Mouse (Mus musculus) gastrocnemius, postnatal 10 days (tissue): ENCODE data around the gene Tekt5. TPM values are rescaled to one million over a fixed set of nuclear protein-coding genes. Genes with fewer than 3 reads are reported as not detected.

Experiments
- DNase-seq: peaks from one replicate; pipeline ENCODE4 v3.0.0; 2021; ENCODE audit warnings: mixed read lengths
- long read RNA-seq, 2 experiments: library from polyadenylated mRNA; stranded (forward); transcript quantifications; one replicate each; pipeline ENCODE4 v2.0.0; 2021
- total RNA-seq, 2 experiments: library from RNA; stranded (reverse); gene quantifications; 2 replicates each; pipeline ENCODE4 v1.2.3; 2021

Gene Tekt5
- under 1 TPM; 0.23 to 0.31 TPM for total RNA-seq
- long read RNA-seq, experiment 1, result 0 reads
- long read RNA-seq, experiment 2, result 0 reads

GRCm38 (mm10) chr16:10394699-10395540 lies at the start of gene Tekt5:
TSS of gene Tekt5 (minus strand) at chr16:10395490.
- DNase-seq, result peak; percentile 54

GRCm38 (mm10) chr16:10443723-10444122 lies 48.4 kb upstream of the Tekt5 start:
- no peak for DNase-seq

- no peak for DNase-seq
Measured at GRCm38 (mm10) chr16:10441761-10442160, 46.5 kb upstream of the Tekt5 start.

GRCm38 (mm10) chr16:10441328-10441727 lies 46.0 kb upstream of the Tekt5 start:
- no peak for DNase-seq

DNA sequence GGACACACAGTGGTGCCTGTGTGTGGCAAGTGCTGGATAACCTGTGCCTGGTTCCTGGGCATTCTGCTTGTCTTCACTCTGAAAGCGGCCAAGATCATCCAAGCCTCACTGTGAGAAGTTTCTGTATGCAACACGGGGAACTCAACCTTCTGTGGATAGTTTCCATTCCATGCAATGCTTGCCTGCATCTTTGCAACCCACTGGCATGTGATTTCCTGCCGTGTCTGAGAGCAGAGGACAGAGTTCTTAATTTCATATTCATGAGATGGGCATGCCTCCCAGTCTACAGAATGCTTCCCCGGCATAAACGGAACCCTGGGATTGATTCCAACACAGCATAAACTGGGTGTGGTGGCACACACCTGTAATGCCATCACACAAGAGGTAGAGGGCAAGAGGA lies 42.8 kb upstream of the Tekt5 start:
- DNase-seq, result no peak

- no peak for DNase-seq
Measured at GRCm38 (mm10) chr16:10436166-10436565, 40.9 kb upstream of the Tekt5 start.

DNA sequence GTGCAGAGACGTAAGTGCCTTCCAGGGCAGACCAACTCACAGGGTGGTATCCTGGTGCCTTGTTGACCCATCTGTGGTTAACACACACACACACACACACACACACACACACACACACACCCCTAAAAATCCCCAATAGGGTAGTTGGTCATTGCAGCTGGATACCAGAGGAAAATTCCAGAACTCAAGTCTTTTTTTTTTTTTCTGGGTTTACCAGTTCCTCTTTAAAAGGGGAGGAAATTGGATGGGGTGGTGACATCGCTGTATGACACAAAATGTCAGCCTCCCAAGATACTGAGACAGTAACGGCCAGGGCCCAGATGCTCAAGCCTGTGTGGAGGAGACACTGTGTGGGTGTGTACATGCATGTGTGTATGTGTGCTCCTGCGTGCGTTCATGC lies 38.1 kb upstream of the Tekt5 start:
- DNase-seq, result no peak

DNA sequence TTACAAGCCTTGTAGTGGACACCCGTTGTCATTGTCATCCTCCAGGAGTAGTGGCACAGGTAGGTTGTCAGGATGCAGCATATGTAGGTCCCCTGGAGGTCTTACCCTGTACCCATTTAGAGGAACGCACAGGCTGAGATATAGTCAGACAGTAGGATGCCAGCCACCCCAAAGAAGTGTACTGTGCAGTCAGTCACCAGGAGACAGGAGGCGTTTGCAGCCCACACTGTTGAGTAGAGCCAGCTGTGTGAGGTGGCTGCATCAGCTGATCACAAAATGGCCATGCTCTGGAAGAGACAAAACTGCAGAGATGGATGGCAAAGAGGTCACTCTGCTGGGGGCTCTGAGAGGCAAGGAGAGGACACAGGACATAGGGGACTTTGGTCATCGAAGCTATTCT lies 37.1 kb upstream of the Tekt5 start:
- no peak for DNase-seq

- DNase-seq, result no peak
Measured at GRCm38 (mm10) chr16:10431911-10432310, 36.6 kb upstream of the Tekt5 start.

DNA sequence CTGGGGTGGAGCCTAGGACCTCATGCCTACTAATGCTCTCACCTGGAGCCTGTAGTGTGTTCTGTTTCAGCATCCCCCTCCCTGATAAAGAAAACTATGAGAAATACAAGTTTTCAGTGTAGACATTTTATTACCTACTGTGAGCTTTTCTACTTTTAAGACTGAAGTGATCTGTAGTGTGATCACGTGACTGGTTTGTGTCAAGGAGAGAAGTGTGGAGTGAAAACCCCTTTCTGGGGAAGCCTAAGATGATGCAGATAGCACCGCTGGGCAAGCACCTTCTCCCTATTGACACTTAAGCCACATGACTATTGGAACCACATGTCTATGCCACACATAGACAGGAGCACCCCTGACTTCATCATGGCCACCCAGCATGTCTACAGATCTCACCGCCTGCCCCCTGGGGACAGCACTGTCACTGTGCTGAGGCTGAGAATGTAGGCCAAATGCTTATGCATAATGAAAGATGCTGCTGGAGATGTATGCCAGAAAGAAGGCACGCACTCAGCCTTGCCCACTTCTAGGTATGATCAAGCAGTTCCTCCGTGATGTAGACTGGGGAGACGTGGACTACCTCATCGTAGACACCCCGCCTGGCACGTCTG lies 25.3 kb upstream of the Tekt5 start:
- no peak for DNase-seq

DNA sequence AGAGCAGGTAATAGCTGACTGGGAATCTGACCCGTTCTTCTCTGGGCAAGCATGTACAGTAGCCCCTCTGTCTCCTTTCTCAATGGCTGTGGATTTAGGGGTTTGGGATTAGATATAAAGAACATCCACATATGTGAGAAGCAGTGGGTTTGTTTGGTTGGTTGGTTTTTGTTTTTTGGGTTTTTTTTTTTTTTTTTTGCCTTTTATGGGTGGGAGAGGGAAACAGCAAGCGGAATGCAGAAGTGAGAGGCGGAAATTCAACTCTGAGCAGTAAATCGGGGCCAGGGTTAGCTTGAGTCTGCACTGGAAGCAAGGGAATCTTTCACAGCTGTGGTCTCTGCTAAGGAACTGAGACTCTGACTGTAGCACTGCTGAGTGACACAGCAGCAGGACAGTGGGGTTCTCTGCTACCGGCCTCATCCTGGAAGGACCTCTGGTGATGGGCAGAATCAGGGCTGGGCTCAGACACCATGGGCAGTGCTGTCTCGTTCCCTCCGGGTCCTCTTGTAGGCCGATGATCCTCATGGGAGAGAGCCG lies 22.5 kb upstream of the Tekt5 start:
- DNase-seq, result no peak

DNA sequence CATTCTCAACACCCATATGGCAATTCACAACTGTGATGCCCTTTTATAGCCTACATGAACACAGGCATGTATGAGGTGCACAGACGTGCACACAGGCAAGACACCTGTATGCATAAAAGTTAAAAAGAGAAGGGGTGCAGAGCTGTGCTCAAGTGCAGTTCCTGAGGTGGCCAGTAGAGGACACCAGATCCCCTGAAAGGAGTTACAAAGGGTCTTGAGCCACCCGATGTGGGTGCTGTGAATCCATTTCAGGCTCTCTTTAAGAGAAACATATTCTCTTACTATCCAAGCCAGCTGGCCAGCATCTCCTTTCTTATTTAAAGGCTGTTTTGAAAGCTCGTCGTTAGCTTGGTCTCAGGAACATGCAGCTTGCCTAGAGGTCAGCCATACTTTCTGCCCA lies 21.6 kb upstream of the Tekt5 start:
- DNase-seq, result no peak

- DNase-seq, result peak; percentile 20
Measured at GRCm38 (mm10) chr16:10415976-10416375, 20.7 kb upstream of the Tekt5 start.

- DNase-seq, result peak; percentile 91
Measured at GRCm38 (mm10) chr16:10411764-10412746, 16.8 kb upstream of the Tekt5 start, which contains the start of gene Nubp1. TSS of gene Nubp1 (plus strand) at chr16:10411948.

GRCm38 (mm10) chr16:10399160-10399559 lies 3.9 kb upstream of the Tekt5 start:
- DNase-seq, result peak; percentile 87

GRCm38 (mm10) chr16:10398755-10399154 lies 3.5 kb upstream of the Tekt5 start:
- DNase-seq, result no peak

DNA sequence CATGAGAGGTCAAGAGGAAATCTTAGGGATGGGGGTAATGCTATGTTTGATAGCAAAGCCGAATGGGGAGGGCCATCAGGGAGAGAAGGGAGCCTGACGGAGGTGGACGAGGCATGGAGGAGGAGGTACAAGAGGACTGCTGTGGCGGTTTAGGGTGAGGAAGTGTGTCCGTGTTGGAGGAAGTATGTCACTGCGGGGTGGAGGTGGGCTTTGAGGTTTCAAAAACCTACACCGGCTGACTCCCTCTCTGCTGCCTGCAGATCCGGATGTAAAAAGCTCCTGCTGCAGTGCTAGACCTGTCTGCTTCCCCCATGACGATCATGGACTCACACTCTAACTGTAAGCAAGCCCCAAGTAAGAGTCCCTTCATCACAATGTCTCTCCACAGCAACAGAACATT lies 2.7 kb downstream of the Tekt5 start:
- DNase-seq, result no peak

DNA sequence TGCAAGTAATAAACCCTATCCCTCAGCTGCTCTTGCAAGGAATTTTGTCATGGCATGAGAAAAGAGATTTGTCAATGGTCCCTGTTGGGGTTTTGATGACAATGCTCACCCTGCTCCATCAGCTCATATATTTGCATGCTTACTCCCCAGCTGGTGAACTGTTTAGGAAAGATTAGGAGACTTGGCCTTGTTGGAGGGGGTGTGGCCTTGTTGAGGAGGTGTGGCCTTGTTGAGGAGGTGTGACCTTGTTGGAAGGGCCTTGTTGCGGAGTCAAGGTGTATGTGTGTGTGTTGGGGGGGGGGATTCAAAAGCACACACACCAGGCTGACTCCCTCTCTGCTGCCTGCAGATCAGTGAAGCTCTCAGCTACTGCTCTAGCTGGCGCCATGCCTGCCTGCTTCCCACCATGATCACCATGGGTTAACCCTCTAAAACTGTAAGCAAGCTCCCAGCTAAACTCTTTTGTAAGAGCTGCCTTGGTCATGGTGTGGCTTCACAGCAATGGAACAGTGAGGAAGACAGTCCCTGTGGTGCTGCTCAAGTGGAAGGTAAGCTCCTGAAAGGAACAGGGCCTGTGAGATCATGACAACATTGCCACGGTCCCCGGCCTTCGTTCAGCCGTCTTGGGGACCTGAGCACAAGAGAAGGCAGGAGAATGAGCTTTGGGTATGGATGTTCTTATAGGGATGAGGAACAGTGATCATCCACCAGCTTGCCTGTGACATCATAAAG lies 6.5 kb downstream of the Tekt5 start:
- no peak for DNase-seq

- no peak for DNase-seq
Measured at GRCm38 (mm10) chr16:10385261-10385660, 10.0 kb downstream of the Tekt5 start.

- DNase-seq, result no peak
Measured at GRCm38 (mm10) chr16:10384544-10384943, 10.7 kb downstream of the Tekt5 start.

DNA sequence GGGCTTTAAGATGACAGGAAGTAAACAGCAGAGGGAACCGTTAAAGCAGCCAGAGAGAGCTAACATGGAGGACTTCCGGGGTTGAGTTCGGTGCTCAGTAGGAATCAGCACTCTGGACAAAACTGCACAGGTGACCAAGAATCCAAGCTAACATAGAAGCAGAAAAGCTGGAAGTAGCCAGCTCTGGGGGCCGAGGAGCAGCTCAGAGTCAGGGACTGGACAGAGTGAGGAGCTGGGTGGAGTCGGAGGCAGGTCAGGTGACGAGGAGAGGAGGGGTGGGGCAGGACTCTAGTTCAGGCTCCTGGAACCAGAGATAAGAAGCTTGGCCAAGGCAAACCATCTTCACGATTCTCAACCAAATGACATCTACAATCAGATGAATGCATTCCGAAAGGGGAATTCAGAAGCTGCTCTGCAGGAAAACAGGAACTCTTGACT lies 11.2 kb downstream of the Tekt5 start:
- DNase-seq, result no peak
